Mouse (Mus musculus): ENCODE measurements around the gene Gcm2. TPM values are rescaled to one million over a fixed set of nuclear protein-coding genes. Genes with fewer than 3 reads are reported as not detected.

Gcm2 gene
- polyA plus RNA-seq, 1 experiment from 2014 or later = not detected

GRCm38 (mm10) chr13:41079859-41080258, 31.0 kb downstream of the Gcm2 start:
- H3K4me2 ChIP-seq = peak overlapping the region; percentile 88
- 55% methylated on average over 5 of the region's 5 CpGs for WGBS
- no peak overlapping the region for H3K4me3 ChIP-seq
- H3K9ac ChIP-seq = no peak overlapping the region
- H3K27ac ChIP-seq (ENCODE audit: poor library complexity, severe bottlenecking) = no peak overlapping the region
- peaks cover 10% of the 10 kb centered on the region for H3K4me1 ChIP-seq (replicated peaks)
- H3K27me3 ChIP-seq (replicated peaks) = peaks cover 27% of the 10 kb centered on the region
- ATAC-seq (ENCODE audit: insufficient number of reproducible peaks, low FRiP score) = no peak
- H3K9me3 ChIP-seq (replicated peaks) = no peaks in the 10 kb centered on the region
- H3K36me3 ChIP-seq = no peaks in the 10 kb centered on the region

GRCm38 (mm10) chr13:41079421-41079780, 31.4 kb downstream of the Gcm2 start, which contains the start of gene Mak:
TSS of gene Mak (minus strand) at chr13:41079706.
- H3K4me1 ChIP-seq (replicated peaks) = peaks cover 10% of the 10 kb centered on the region
- H3K9me3 ChIP-seq (replicated peaks) = no peaks in the 10 kb centered on the region
- peaks cover 27% of the 10 kb centered on the region for H3K27me3 ChIP-seq (replicated peaks)
- under 1% methylated on average over 40 of the region's 40 CpGs for WGBS
- peak within 1 kb of the TSS; percentile 53 for H3K4me3 ChIP-seq
- peak within 1 kb of the TSS; percentile 88 for H3K4me2 ChIP-seq
- peak within 1 kb of the TSS; percentile 52; the same call in 1 of the 2 replicates for H3K9ac ChIP-seq
- H3K27ac ChIP-seq (ENCODE audit: poor library complexity, severe bottlenecking) = no peak within 1 kb of the TSS
- no peaks in the 10 kb centered on the region for H3K36me3 ChIP-seq
- ATAC-seq (ENCODE audit: insufficient number of reproducible peaks, low FRiP score) = peak; percentile 91

- 8% methylated on average over 24 of the region's 24 CpGs for WGBS
- H3K36me3 ChIP-seq = no peaks in the 10 kb centered on the region
- peaks cover 27% of the 10 kb centered on the region for H3K27me3 ChIP-seq (replicated peaks)
- H3K27ac ChIP-seq (ENCODE audit: poor library complexity, severe bottlenecking) = no peak overlapping the region
- peak overlapping the region; percentile 88 for H3K4me2 ChIP-seq
- H3K4me3 ChIP-seq = peak overlapping the region; percentile 53
- ATAC-seq (ENCODE audit: insufficient number of reproducible peaks, low FRiP score) = peak; percentile 15; the same call in 1 of the 2 replicates
- peaks cover 10% of the 10 kb centered on the region for H3K4me1 ChIP-seq (replicated peaks)
- peak overlapping the region; percentile 52; the same call in 1 of the 2 replicates for H3K9ac ChIP-seq
- no peaks in the 10 kb centered on the region for H3K9me3 ChIP-seq (replicated peaks)
Observed at GRCm38 (mm10) chr13:41078690-41079420, 32.0 kb downstream of the Gcm2 start.

- no peak for ATAC-seq (ENCODE audit: insufficient number of reproducible peaks, low FRiP score)
- Histone ChIP-seq H3K27ac (ENCODE audit: poor library complexity, severe bottlenecking) (no peak overlapping the region), H3K9ac (no peak overlapping the region), H3K4me3 (no peak overlapping the region), H3K36me3 (no peaks in the 10 kb centered on the region), H3K4me1 (replicated peaks) (peaks cover 10% of the 10 kb centered on the region), H3K9me3 (replicated peaks) (no peaks in the 10 kb centered on the region), H3K27me3 (replicated peaks) (peaks cover 27% of the 10 kb centered on the region), H3K4me2 (no peak overlapping the region)
- WGBS = 64% methylated on average over 9 of the region's 9 CpGs
Observed at GRCm38 (mm10) chr13:41077921-41078320, 32.9 kb downstream of the Gcm2 start.

- H3K9ac ChIP-seq = no peak overlapping the region
- no peak overlapping the region for H3K4me2 ChIP-seq
- H3K4me1 ChIP-seq (replicated peaks) = peaks cover 2% of the 10 kb centered on the region
- H3K36me3 ChIP-seq = no peaks in the 10 kb centered on the region
- no peak for ATAC-seq (ENCODE audit: insufficient number of reproducible peaks, low FRiP score)
- no peak overlapping the region for H3K4me3 ChIP-seq
- no peak overlapping the region for H3K27ac ChIP-seq (ENCODE audit: poor library complexity, severe bottlenecking)
- peaks cover 9% of the 10 kb centered on the region; the same call in 1 of the 2 replicates for H3K27me3 ChIP-seq (replicated peaks)
- no peaks in the 10 kb centered on the region for H3K9me3 ChIP-seq (replicated peaks)
- 83% methylated on average over 5 of the region's 5 CpGs for WGBS
Observed at GRCm38 (mm10) chr13:41073819-41074218, 37.0 kb downstream of the Gcm2 start.

GRCm38 (mm10) chr13:41071617-41072016, 39.2 kb downstream of the Gcm2 start:
- no peaks in the 10 kb centered on the region for H3K27me3 ChIP-seq (replicated peaks)
- no peak overlapping the region for H3K4me2 ChIP-seq
- H3K9ac ChIP-seq = no peak overlapping the region
- ATAC-seq (ENCODE audit: insufficient number of reproducible peaks, low FRiP score) = no peak
- H3K27ac ChIP-seq (ENCODE audit: poor library complexity, severe bottlenecking) = no peak overlapping the region
- WGBS = 91% methylated on average over 11 of the region's 11 CpGs
- H3K4me1 ChIP-seq (replicated peaks) = no peaks in the 10 kb centered on the region
- H3K36me3 ChIP-seq = no peaks in the 10 kb centered on the region
- no peak overlapping the region for H3K4me3 ChIP-seq
- no peaks in the 10 kb centered on the region for H3K9me3 ChIP-seq (replicated peaks)

- Histone ChIP-seq H3K36me3 (no peaks in the 10 kb centered on the region), H3K4me3 (no peak overlapping the region), H3K4me2 (no peak overlapping the region), H3K9me3 (replicated peaks) (no peaks in the 10 kb centered on the region), H3K4me1 (replicated peaks) (no peaks in the 10 kb centered on the region), H3K9ac (no peak overlapping the region), H3K27ac (ENCODE audit: poor library complexity, severe bottlenecking) (no peak overlapping the region), H3K27me3 (replicated peaks) (no peaks in the 10 kb centered on the region)
- WGBS = 85% methylated on average over 4 of the region's 4 CpGs
- no peak for ATAC-seq (ENCODE audit: insufficient number of reproducible peaks, low FRiP score)
Observed at GRCm38 (mm10) chr13:41067618-41068017, 43.2 kb downstream of the Gcm2 start.

GRCm38 (mm10) chr13:41051965-41052364, 58.9 kb downstream of the Gcm2 start:
- no peaks in the 10 kb centered on the region for H3K36me3 ChIP-seq
- H3K4me2 ChIP-seq = no peak overlapping the region
- no peaks in the 10 kb centered on the region for H3K4me1 ChIP-seq (replicated peaks)
- no peaks in the 10 kb centered on the region for H3K9me3 ChIP-seq (replicated peaks)
- no peak for ATAC-seq (ENCODE audit: insufficient number of reproducible peaks, low FRiP score)
- H3K9ac ChIP-seq = no peak overlapping the region
- no peak overlapping the region for H3K27ac ChIP-seq (ENCODE audit: poor library complexity, severe bottlenecking)
- H3K4me3 ChIP-seq = no peak overlapping the region
- H3K27me3 ChIP-seq (replicated peaks) = no peaks in the 10 kb centered on the region
- WGBS = 75% methylated on average over 5 of the region's 5 CpGs

Other genes starting within 250 kb of the Gcm2 start
- 54.2 and 55.5 TPM in 2 replicates for gene Pak1ip1, start 110.0 kb downstream of the Gcm2 start, polyA plus RNA-seq (2016; fragmentation: Nextera tagmentation; extraction: Ambion mirVana)
- gene Tmem14c, start 94.7 kb downstream of the Gcm2 start, polyA plus RNA-seq (2016; fragmentation: Nextera tagmentation; extraction: Ambion mirVana) = 211 and 228 TPM in 2 replicates
- 0.24 and 0.38 TPM in 2 replicates for gene Mak, start 31.3 kb downstream of the Gcm2 start, polyA plus RNA-seq (2016; fragmentation: Nextera tagmentation; extraction: Ambion mirVana)
- gene Sycp2l, start 3.3 kb upstream of the Gcm2 start, polyA plus RNA-seq (2016; fragmentation: Nextera tagmentation; extraction: Ambion mirVana) = 0.09 TPM in 1 of 2 replicates, not detected in the other
- 1.9 and 2.1 TPM in 2 replicates for gene Elovl2, start 109.4 kb upstream of the Gcm2 start, polyA plus RNA-seq (2016; fragmentation: Nextera tagmentation; extraction: Ambion mirVana)
- 13.6 and 14.5 TPM in 2 replicates for gene Smim13, start 138.8 kb upstream of the Gcm2 start, polyA plus RNA-seq (2016; fragmentation: Nextera tagmentation; extraction: Ambion mirVana)
- gene Gm17364, start 162.9 kb upstream of the Gcm2 start, polyA plus RNA-seq (2016; fragmentation: Nextera tagmentation; extraction: Ambion mirVana) = not detected in 2 replicates

Data from heart, embryonic 12.5 days (tissue).